Mouse (Mus musculus) neutrophil, adult 5-6 weeks (primary cell): ENCODE measurements around the gene Sppl3. TPM values are rescaled to one million over a fixed set of nuclear protein-coding genes. Genes with fewer than 3 reads are reported as not detected.
"Not testable (repeated sequence)": the region's sequence is repeated elsewhere in the genome, so short reads cannot be mapped to it uniquely, and the experiment has no call there.

Source experiments
- ATAC-seq: fragments of 151-379, 151-347 bp; 2 replicates; pipeline ENCODE4 v1.8.0; 2017; ENCODE audit warnings: mild to moderate bottlenecking, moderate TSS enrichment; ENCODE audit not compliant: insufficient number of reproducible peaks, poor library complexity, low FRiP score, severe bottlenecking; ENCODE audit errors: extremely low read depth
- total RNA-seq: library from RNA; stranded (forward); fragments of 200-1000 nt; gene quantifications from 2 replicates; pipeline ENCODE4 v1.2.3, GENCODE M21; 2017

Sppl3 gene
- total RNA-seq, 1 experiment from 2014 or later: 34.7 TPM

DNA sequence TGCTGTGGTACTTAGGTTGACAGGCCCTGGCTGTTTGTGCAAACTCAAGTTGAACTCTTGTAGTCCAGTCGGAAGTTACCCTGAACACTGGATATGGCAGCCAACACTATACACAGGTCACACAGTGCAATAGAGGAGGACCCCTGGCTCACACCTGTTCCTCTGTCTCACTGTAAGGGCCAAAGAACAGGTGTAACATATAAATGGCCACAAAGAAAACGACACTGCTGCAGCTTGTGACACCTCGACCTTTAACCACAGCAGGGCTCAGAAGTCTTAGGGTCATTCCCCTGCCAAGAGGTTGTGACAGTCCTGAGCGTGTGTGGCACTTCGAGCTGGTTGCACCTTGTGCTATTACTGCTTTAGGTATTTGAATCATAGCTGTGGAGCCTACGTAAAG lies 89.5 kb downstream of the Sppl3 start:
- ATAC-seq: no peak

DNA sequence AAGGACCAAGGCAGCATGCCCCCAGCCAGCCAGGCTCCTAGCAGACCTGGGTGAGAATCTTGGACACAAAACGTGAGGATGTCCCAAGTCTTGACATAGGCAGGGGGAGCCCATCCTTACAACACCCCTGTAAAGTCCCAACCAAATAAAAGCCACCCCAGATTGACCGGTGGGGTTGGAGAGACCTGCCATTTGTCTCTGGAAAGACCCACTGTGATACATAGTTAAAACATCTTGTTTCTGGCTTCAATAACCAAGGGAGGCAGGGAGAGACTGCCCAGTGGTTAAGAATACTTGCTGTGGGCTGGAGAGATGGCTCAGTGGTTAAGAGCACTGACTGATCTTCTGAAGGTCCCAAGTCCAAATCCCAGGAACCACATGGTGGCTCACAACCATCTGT lies 91.3 kb downstream of the Sppl3 start:
- no peak for ATAC-seq

DNA sequence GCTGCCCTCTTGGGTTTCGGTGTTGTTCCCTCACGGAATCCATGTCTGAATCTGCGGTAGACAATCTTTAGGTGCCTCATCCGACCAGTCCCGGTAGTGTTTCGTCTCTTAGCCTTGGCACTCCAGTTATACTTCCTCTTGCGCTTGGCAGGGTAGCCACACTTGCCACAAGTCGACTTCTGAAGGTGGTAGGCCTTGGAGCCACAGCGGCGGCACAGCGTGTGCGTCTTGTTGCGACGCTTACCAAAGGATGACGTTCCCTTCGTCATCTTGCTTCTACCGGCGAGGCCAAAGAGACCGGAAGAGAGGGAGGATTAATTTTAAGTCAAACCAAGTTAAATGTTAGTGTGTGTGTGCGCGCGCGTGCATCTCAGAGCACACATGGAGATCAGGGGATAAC lies 92.3 kb downstream of the Sppl3 start:
- not testable (repeated sequence) for ATAC-seq

DNA sequence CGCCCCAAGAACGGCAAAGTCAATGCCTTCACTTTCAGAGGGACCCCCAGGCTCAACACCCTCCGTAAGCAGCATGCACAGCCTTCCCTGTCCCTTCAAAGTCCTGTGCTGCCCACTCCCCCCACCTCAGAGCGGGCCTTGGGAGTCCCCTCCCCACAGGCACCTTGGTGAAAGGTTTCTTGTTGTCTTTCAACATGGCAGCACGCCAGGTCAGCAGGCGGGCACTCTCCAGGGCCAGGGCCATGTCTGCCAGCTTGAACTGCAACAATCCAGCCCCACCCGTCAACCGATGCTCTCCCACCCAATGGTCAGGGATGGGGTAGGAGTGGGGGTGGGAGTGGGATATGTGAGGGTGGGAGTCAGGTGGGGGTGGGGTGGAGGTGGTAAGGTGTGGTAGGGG lies 100.2 kb downstream of the Sppl3 start:
- no peak for ATAC-seq

DNA sequence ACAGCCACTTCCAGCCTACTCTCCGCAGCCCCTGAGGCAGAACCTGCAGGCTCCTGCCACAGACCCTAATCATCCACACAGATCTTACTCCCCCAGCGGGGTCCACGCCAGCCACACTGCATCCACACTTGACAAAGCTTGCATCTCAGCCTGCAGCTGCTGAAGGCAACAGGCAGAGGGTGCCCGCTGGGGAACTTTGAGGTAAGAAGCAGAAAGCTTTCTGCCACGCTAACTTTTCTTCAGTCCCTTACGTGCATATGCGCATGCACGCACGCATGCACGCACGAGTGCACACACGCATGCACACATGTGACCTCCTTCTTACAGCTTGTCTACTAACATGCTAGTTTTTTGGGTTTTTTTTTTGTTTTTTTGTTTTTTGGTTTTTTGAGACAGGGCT lies 102.3 kb downstream of the Sppl3 start:
- no peak for ATAC-seq

DNA sequence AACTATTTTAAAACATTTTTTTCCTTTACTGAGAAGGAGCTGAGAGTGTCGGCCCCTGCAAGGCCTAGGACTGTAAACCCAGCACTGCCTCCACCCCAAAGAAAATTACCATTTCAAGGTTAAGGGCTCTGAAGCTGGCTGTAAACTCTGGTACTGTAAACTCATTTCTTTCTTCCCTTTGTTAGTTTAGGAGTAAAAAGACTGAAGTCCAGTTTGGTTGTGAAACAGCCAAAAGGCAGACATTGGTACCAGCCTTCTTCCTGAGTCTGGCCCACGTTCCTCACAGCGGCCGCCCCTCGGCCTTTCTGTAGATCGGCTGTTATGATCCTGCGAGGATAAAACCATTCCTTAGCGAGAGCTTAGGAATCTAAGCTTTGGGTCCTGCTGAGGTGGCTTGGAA lies 103.6 kb downstream of the Sppl3 start:
- ATAC-seq: no peak

DNA sequence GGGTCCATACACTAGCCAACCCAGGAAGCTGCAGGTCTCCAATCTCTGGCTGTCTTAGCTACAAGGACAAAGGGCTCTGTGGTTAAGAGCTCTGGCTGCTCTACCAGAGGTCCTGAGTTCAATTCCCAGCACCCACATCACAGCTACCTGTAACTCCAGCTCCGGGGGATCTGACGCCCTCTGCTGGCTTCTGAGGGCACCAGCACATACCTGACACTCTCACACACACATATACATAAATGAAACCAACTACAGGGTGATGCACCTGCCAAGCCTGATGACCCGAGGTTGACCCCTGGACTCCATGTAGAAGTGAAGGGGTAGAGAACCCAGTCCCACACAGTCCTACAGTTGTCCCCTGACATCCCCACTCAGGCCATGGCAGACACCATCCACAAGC lies 105.5 kb downstream of the Sppl3 start:
- no peak for ATAC-seq

DNA sequence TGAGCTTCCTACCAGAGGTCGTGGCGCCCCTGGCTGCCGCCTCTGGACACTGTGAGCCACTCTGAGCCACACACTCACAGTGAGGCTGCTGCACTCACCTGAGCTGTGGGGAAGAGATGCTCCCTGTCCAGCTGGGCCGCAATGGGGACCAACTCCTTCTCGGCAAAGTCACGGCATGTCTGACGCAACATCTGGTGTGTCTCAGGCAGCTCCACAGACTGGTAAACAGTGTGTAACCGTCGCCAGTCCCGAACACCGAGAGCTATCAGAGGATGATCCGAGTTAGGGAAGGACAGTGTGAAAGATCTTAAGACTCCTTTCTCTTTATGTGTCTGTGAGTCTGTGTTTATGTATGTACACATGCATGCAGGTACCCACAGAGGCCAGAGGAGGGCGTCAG lies 106.5 kb downstream of the Sppl3 start:
- ATAC-seq: no peak

DNA sequence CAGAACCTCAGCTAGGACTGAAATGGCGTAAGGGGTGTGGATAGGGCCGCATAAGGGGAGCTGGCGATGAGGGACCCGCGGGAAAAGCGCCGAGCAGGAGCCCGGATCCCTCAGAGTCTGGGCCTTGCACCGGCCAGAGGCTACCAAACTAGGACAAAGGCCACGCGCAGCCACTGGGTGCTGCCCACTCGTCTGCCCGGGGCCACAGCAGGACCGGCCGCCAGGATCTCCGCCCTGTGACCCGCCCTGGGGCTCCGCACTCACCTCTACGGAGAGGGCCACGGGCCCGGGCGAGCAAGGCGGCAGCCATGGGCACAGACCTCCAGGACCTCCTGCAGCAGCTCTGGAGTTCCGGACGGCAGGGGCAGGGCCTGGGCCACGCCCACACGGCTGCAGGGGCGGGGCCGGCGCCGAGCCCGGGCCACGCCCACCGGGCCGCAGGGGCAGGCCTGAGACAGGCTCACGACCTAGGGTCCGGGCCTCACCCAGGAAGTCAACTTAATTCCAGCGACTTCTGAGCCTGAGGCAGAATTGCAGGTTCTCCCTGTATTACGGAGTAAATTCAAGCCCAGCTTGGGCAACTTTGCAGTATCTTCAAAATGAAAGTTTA lies 108.1 kb downstream of the Sppl3 start, which contains the start of gene Acads:
Gene Acads (minus strand): TSS at position 386 of the 610 bp plus-strand sequence.
- ATAC-seq: peak; percentile 72

DNA sequence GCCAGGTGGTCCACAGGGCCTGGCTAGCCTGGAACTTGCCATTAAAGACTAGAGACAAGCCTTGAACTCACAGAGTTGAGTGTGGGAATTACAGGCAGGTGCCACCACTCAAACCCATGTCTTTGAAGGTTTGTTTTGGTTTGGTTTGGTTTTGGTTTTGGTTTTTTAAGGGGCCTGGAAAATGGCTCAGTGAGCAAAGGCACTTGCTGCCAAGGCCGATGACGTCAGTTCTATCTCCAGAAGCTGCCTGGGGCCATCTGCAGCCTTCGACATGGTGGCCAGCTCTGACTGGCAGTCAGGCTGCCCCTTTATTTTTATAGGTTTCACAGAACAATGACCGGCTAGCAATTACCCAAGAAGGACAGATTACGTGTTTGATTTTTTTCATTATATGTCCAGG lies 110.0 kb downstream of the Sppl3 start:
- ATAC-seq: no peak

DNA sequence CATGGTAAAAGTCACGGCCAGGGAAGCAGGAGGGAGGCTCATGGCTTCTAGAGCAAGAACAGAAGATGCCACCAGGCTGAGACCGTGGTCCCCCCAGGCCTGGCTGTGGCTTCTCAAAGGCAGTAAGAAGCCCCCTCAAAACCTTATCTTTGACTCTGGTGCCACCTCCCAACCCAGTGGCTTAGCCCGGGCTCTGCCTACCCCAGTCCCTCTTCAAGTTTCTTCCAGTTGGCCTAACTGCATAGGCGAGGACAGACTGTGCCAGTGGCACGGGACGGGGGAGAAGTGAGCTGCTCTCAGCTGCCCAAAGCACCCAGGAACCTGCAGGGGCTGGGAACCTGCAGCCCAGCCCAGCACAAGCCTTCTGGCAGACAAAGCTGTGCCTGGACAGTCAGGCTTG lies 113.8 kb downstream of the Sppl3 start:
- ATAC-seq: no peak

DNA sequence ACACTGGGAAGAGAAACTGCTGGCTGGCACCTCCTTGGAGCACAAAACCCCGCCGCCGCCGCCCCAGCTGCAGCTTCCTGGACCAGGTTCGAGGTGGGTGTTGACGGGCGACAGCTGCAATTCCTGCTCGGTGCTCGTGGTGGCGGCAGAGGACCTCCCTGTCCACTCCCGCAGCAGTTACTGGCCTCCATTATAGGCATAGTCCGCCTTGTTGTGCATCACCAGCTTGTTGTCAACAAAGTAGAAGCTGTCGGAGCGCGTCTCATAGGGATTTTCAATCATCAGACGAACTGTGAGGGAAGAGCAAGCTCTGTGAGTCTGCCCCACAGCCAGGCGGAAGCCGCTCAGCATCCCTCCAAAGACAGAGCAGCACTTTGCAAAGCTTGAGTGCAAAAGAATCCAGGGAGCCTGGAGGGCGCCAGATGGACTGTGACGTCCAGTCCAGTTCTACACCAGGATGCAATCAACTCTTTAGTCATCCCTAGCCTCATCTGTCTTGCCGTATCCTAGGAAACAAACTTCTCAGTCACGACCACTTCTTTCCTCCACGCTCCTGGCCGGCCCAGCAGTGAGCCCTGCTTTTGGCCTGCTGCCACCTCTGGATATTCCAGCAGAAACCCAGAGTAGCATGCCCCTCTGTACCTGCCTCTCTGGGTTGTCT lies 114.4 kb downstream of the Sppl3 start:
- peak; percentile 90 for ATAC-seq

DNA sequence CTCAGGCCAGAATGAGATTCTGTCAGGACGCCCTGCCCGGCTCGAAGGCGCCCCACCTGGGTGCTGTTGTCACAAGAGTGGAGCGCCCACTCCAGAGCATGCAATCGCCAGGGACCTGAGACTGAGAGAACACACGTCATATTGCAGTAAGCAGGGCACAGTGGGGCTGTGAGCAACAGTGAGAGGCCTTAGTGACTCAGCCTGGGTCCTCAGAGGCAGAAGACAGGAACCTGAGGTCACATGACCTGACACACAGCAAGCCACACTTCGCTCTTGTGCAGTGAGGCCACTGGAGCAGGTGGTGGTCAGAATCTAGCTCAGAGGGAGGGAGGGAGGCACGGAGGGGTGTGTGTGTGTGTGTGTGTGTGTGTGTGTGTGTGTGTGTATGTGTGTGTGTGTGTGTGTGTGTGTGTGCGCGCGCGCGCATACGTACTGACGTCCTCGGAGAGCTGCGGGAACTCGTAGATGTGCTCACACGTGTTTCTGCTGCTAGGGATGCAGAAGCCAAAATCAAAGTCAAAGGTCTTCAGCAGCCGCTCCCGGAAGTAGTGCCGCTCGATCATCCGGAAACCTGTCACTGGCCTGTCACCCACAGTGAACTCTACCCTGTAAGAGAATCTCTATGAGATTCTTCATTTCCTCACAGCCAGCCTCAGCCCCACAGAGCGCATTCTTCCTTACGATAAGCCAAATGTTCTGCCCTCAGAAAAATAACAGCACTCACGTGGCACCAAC lies 115.8 kb downstream of the Sppl3 start:
- no peak for ATAC-seq

DNA sequence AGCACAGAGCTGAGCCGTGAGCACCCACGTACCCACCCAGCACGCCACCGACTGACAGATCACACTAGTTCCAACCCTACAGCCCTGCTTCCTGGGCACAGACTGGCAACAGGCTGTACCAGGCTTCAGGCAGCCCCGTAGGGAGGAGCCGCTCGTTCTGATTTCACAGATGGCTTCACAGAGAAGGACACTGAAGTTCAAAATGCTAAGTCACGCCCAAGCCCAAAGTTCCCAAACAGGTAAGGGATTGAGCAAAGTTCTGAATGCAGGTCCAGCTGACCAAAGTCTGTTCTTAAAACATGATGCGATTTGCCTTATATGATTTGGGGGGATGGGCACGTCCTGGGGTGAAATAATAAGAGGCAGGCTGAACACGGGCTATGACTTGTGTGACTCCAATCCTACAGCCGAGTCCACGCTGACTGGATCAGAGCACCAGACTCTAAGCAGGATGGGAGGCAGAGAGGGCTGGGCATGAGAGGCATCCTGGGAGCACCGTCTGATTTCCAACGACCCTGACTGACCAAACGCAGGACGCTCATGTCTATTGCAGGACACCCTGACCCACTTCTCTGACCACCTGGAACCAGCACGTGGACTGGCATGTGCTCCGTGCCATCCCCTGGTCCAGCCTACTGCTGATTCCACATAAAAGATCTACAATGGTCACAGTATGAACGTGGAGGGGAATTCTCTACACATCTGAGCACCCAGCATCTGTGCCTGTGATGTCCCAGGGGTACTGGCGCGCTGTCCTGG lies 116.7 kb downstream of the Sppl3 start:
- ATAC-seq: no peak

DNA sequence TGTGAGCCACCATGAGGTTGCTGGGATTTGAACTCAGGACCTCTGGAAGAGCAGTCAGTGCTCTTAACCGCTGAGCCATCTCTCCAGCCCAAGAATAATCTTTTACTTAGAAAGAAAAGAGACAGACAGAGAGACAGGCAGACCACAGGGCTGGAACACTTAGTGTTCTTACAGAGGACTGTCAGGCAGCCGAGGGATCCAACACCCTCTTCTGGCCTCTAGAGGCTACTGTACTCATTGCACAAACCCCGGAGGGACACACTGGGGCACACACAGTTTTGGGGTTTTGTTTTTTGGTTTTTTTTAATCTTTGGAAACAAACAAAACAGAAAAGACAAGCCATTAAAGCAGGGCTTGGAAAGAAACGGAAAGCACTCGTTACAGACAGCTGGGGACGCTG lies 118.4 kb downstream of the Sppl3 start:
- no peak for ATAC-seq

DNA sequence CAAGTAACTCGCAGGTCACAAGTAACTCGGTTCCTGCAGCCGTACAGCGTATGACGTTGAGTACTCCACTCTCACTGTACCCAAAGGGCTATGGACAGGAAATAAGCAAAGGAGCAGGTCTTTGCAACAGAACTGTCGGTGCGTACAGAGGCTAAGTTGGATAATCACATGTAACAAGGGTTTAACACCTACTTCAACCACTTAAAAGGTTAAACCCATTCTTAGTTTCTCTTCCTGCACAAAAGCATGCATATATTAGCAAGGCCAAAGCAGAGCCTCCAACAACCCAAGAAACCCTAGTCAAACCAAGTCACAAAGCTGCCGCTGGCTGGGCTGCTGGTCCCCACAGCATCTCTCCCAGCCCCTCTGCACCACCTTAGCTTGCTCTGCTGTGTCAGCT lies 121.5 kb downstream of the Sppl3 start:
- no peak for ATAC-seq

DNA sequence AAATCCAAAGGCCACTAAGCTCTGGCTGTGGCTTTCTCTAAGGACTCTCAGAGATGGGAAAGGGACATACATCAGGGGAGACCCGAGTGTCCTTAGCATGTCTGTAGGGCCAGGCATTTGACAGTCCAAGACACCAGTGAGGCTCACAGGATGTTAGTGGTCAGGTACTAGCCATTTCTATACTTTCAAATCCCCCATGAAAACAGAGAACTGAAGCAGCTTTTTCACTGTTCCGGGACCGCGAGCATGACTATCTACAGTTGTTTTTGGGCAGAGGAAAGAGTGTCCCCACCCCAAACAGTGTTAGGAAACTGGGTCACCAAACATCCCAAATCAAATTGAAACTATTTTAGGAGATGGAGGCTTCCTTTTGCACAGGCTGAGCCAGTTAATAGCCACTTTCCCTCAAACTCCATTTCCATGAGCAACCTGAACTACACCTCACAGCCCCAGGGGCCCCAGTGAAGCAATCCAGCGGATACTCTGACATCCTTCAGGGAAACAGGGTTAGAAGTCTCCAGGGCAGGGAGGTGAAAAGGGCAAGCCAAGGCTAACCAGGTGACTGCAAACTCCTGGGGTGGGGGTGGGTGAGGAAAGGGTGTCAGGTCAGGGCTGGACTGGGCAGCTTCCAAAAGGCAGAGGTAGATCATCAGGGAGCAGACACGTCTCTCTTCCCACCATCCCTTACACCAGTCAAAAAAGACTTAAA lies 122.6 kb downstream of the Sppl3 start:
- no peak for ATAC-seq

DNA sequence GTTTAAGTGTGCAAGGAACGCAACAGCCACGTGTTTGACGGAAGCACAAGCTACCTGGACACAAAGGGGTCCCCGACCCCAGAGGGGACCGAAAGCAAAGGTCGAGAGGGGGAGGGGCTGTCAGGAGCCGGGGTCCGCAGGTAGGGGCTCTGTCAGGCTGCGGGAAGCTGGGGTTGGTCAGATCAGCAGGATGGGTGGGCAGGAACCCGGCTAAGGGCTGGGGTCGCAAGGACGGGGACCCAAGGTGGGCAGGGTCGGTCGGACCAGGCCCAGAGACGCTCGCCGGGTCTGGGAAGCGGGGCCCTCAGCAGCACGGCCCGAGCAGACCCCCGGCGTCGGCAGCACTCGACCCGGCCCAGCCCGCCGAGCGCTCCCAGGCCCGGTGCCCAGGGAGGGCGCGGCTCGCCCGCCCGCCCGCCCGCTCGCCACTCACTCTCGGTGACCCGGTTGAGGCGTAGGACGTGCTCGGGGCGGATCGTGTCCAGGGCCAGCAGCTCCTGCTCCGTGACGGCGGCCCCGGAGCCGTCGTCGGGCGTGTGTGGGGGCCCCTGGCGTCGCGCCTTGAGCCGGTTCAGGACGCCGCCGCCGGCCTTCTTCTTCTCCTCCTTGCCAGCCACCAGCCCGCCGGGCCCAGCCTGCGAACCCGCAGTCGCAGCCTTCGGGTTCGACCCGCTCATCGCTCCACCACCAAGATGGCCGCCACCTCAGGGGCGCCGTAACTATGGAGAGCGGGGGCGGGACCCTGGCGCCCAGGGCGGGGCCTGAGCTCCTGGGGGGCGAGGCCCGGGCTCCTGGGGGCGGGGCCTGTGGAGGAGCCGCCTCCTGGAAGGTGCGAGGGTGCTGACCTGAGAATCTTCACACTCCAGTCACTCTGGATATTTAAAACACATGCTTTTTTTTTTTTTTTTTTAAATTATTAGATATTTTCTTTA lies 123.6 kb downstream of the Sppl3 start, which contains the start of gene Unc119b:
Gene Unc119b (minus strand): TSS at position 742 of the 932 bp plus-strand sequence.
- peak; percentile 90 for ATAC-seq
